Mouse (Mus musculus) kidney, adult 11 months (tissue): ENCODE data around the gene Lurap1.

Experiments
- DNase-seq: peaks from one replicate; pipeline ENCODE4 v3.0.0; 2022

The Lurap1 gene

DNA sequence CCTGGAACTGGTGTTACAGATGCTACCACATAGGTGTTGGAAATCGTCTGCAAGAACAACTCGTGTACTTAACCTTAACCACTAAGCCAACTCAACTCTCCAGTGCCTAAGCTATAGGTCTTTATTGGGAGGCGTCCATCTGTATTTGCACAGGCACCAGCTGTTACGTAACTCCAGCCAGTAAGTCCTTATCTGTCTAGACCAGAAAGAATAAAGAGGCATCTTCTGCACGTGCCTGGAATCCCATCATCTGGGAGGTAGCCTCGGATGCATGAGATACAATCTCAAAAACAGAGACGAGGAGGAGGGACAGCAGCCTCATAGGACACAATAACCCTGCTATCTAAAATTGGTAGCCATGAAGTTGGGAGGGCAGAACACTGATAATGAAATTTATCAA, 50.2 kb downstream of the Lurap1 start:
- no peak for DNase-seq

- no peak for DNase-seq
Measured at GRCm38 (mm10) chr4:116097211-116097610, 53.9 kb downstream of the Lurap1 start.

DNA sequence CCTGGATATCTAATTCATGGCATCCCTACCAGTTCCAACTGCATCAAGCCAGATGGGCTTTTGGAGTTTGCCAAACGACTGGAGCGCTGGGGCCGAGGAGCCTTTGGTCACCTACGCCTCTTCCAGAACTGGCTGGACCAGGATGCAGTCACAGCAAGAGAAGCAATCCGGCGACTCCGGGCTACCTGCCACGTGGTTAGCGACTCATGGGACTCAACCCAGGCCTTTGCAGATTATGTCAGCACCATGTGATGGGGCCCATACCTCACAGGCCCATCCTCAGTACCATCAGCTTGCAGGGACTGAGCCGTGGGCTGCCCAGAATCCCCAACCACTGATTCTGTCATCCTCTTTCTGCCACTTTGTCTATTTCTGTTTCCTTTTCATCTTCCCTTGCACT, 54.8 kb downstream of the Lurap1 start:
- no peak for DNase-seq

- DNase-seq: no peak
Measured at GRCm38 (mm10) chr4:116088510-116089249, 62.5 kb downstream of the Lurap1 start.
